Mouse (Mus musculus) hindbrain, embryonic 15.5 days (tissue): ENCODE data around the gene Slain1. TPM values are rescaled to one million over a fixed set of nuclear protein-coding genes. Genes with fewer than 3 reads are reported as not detected.
"Not testable (repeated sequence)": the region's sequence is repeated elsewhere in the genome, so short reads cannot be mapped to it uniquely, and the experiment has no call there.

Source experiments
- ATAC-seq: fragments of 200-750 bp; cut with Nextera tagmentation; 2 replicates; pipeline ENCODE4 v1.8.0; 2017; ENCODE audit warnings: low read depth, moderate number of reproducible peaks, moderate TSS enrichment; ENCODE audit not compliant: low FRiP score
- H3K27ac ChIP-seq: fragments of 300-500 bp; sonication (generic); replicated peaks from 2 replicates; pipeline ENCODE4 v1.5.1; 2015; ENCODE audit warnings: mild to moderate bottlenecking, inconsistent platforms
- H3K27me3 ChIP-seq: fragments of 300-500 bp; sonication (generic); 2 replicates; pipeline ENCODE4 v1.6.1; 2015; ENCODE audit warnings: control low read depth, inconsistent platforms
- H3K36me3 ChIP-seq: fragments of 300-500 bp; sonication (generic); 2 replicates; pipeline ENCODE4 v1.6.1; 2015; ENCODE audit warnings: control low read depth, inconsistent platforms
- H3K4me1 ChIP-seq: fragments of 300-500 bp; sonication (generic); replicated peaks from 2 replicates; pipeline ENCODE4 v1.6.1; 2015; ENCODE audit warnings: control low read depth, inconsistent platforms
- H3K4me2 ChIP-seq: fragments of 300-500 bp; sonication (generic); 2 replicates; pipeline ENCODE4 v1.6.1; 2015; ENCODE audit warnings: moderate library complexity, mild to moderate bottlenecking, inconsistent platforms
- H3K4me3 ChIP-seq: fragments of 300-500 bp; sonication (generic); 2 replicates; pipeline ENCODE4 v1.5.1; 2015; ENCODE audit warnings: mild to moderate bottlenecking, inconsistent platforms
- H3K9ac ChIP-seq: fragments of 300-500 bp; sonication (generic); 2 replicates; pipeline ENCODE4 v1.6.1; 2015; ENCODE audit warnings: inconsistent platforms
- H3K9me3 ChIP-seq: fragments of 300-500 bp; sonication (generic); 2 replicates; pipeline ENCODE4 v1.6.1; 2016; ENCODE audit warnings: control low read depth, inconsistent platforms
- WGBS: fragments of 180-500 bp; shearing (Covaris S2); methylation state at CpG from one replicate; pipeline ENCODE4 v1.1.7; 2015; 5-methylcytosine and 5-hydroxymethylcytosine counted together
- microRNA-seq: library from miRNA; unstranded; fragments of <30 nt; microRNA quantifications from one replicate; pipeline ENCODE4, GENCODE M21; 2016
- polyA plus RNA-seq: library from polyadenylated mRNA; unstranded; fragments of >200 nt; fragmentation: Nextera tagmentation; extraction: Ambion mirVana; gene quantifications from 2 replicates; pipeline ENCODE4 v1.2.1, GENCODE M21; 2015

Slain1 gene
- polyA plus RNA-seq, 1 experiment from 2014 or later: 21.1 TPM

DNA sequence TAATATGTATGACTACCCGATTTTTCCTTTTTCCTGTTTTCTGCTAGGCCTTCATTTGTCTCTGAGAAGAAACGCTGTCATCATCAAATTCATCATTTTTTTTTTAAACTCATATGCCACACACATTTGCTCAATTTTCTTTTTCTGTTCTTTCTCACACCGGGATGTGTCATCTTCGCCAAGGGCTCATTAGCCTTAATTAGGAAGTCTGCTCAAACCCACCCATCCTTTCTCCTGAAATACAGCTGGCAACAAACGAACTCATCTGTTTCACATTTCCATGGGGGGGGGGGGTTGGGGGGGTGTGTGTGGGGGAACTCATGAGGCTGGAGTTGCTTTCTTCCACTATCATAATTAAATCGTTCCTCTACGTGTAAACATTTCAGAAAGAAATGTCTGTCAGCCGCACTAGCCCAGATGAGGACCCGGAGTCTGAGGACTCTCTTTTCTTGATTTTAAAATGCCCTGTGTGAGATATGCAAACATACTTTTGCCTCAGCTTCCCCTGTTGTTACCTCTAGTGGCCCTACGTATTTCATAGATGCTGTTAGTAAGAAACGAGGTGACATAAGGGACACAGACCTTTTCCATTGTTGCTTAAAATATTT, 79.8 kb downstream of the Slain1 start:
- H3K9me3 ChIP-seq: no peaks in the 10 kb centered on the region
- 62% methylated on average over 11 of the region's 11 CpGs for WGBS
- no peak overlapping the region for H3K4me2 ChIP-seq

DNA sequence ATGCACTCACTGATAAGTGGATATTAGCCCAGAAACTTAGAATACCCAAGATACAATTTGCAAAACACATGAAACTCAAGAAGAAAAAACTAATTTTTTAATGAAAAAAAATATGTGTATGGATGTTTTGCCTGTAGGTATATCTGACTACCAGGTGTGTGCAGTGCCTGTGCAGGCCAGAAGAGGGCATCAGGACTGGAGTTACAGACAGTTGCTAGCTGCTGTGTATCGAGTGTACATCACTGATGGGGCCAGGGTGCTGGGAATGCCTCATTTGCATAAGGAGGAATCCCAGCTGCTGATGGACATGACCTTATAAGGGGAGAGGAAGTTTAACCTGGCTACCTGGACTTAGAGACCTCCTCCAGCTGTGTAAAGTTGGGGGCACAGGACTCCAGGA, 82.6 kb downstream of the Slain1 start:
- H3K4me1 ChIP-seq: no peaks in the 10 kb centered on the region
- no peak overlapping the region for H3K4me2 ChIP-seq
- no peaks in the 10 kb centered on the region for H3K9me3 ChIP-seq
- WGBS: 61% methylated on average over 1 of the region's 1 CpGs
- H3K9ac ChIP-seq: no peak overlapping the region
- no peak for ATAC-seq
- no peaks in the 10 kb centered on the region for H3K36me3 ChIP-seq
- no peak overlapping the region for H3K27ac ChIP-seq
- no peaks in the 10 kb centered on the region for H3K27me3 ChIP-seq
- no peak overlapping the region for H3K4me3 ChIP-seq

More for the DNA sequence above, 79.8 kb downstream of the Slain1 start:
- Histone ChIP-seq H3K4me3 (no peak overlapping the region), H3K27ac (no peak overlapping the region), H3K4me1 (no peaks in the 10 kb centered on the region), H3K36me3 (no peaks in the 10 kb centered on the region), H3K27me3 (no peaks in the 10 kb centered on the region), H3K9ac (no peak overlapping the region)
- no peak for ATAC-seq

DNA sequence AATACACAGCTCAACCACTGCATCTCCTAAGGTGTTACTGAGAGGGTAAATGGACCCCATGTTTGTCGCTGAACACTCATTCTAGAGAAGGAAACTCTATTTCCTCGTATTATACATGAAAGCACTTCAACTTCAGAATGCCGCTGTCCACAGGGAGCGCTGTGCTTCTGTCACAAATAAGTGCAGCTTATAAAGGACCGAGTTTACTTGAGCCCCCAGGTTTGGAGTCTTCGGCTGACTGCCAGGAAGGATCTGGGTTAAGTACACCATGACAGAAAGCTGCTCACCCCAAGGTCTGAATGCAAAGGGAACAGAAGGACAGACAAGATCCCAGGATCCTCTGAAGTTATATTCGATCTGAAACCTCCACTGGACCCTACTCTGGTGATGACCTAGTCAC, 91.2 kb downstream of the Slain1 start:
- WGBS: 85% methylated on average over 7 of the region's 7 CpGs
- Histone ChIP-seq H3K4me1 (no peaks in the 10 kb centered on the region), H3K9me3 (no peaks in the 10 kb centered on the region), H3K36me3 (no peaks in the 10 kb centered on the region), H3K4me2 (no peak overlapping the region), H3K27ac (no peak overlapping the region), H3K9ac (no peak overlapping the region), H3K4me3 (no peak overlapping the region), H3K27me3 (no peaks in the 10 kb centered on the region)
- no peak for ATAC-seq

DNA sequence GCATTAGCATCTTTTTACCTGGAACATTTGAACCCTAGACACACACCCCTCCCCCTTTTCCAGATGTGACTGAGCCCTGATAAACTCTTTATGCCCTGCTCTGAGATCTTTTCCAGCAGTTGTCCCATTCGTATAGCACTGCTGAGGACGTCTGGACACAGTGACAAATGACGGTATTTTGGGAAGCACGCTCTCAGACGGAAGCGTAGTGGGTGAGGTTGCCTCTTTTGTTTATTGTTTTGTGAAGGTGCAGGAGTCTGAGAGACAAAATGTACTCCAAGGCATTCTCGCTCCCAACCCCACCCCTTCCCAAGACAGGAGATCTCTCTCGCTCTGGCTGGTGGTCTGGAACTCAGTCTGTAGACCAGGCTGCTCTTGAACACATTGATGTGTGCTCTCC, 92.1 kb downstream of the Slain1 start:
- no peaks in the 10 kb centered on the region for H3K27me3 ChIP-seq
- no peaks in the 10 kb centered on the region for H3K4me1 ChIP-seq
- H3K4me2 ChIP-seq: no peak overlapping the region
- no peak for ATAC-seq
- H3K9me3 ChIP-seq: no peaks in the 10 kb centered on the region
- WGBS: 61% methylated on average over 8 of the region's 8 CpGs
- no peaks in the 10 kb centered on the region for H3K36me3 ChIP-seq
- H3K4me3 ChIP-seq: no peak overlapping the region
- no peak overlapping the region for H3K9ac ChIP-seq
- no peak overlapping the region for H3K27ac ChIP-seq

DNA sequence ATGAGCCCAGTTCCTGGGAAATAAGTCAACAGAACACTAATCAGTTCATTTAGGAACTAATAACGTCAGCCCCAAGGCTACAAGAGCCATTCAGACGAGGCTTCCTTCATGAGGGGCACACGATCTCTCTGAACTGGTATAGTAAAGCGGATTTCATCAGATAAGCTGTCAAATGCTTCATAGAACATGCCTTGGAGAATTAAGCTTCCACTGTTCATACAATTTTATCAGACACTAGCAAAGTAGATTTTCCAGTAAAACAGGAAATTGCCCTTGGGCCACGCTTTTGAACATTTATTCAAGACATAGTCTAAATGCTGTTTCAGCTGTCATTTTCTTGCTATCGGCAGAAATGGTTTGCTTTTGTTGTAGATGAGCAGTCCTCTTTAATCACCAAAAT, 97.3 kb downstream of the Slain1 start:
- no peaks in the 10 kb centered on the region for H3K9me3 ChIP-seq
- H3K27me3 ChIP-seq: no peaks in the 10 kb centered on the region
- WGBS: 51% methylated on average over 6 of the region's 6 CpGs
- no peak overlapping the region for H3K9ac ChIP-seq
- H3K4me2 ChIP-seq: no peak overlapping the region
- no peak overlapping the region for H3K4me3 ChIP-seq
- no peaks in the 10 kb centered on the region for H3K4me1 ChIP-seq
- H3K27ac ChIP-seq: no peak overlapping the region
- no peaks in the 10 kb centered on the region for H3K36me3 ChIP-seq
- no peak for ATAC-seq

DNA sequence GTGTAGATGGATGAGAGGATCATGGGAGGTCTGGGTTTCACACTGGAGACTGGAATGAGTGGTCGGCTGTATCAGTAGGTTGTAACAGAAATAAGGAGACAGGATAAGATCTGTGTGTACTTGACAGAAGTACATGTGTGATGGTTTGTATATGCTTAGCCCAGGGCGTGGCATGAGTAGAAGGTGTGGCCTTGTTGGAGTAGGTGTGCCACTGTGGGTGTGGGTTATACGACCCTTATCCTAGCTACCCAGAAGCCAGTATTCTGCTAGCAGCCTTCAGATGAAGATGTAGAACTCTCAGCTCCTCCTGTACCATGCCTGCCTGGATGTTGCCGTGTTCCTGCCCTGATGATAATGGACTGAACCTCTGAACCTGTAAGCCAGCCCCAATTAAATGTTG, 100.6 kb downstream of the Slain1 start:
- H3K4me2 ChIP-seq, H3K36me3 ChIP-seq: not testable (repeated sequence)

DNA sequence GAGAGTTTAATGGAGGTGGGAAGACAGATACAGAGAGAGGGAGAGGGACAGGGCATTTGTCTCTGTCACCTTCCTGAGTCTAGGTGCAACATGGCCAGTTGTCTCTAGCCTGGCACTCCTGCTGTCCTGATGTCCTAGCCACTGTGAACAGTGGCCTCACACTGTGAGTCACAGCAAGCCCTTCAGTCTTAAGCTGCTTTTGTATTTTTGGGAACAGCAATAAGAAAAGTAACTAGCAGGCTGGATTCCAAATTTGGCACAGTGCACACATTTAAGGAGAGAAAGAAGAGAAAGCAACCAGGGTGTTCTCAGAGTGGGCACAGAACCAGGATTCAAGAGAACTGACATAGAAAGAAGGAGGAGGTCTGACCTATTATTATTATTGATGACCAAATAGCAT, 101.4 kb downstream of the Slain1 start:
- Histone ChIP-seq H3K4me2 (no peak overlapping the region), H3K27ac (no peak overlapping the region), H3K27me3 (no peaks in the 10 kb centered on the region), H3K9me3 (no peaks in the 10 kb centered on the region), H3K9ac (no peak overlapping the region), H3K36me3 (no peaks in the 10 kb centered on the region), H3K4me3 (no peak overlapping the region), H3K4me1 (no peaks in the 10 kb centered on the region)
- ATAC-seq: no peak

More for the DNA sequence above, 100.6 kb downstream of the Slain1 start:
- not testable (repeated sequence) for ATAC-seq, H3K4me1 ChIP-seq, H3K9me3 ChIP-seq, H3K27ac ChIP-seq, H3K4me3 ChIP-seq, H3K27me3 ChIP-seq, H3K9ac ChIP-seq
- WGBS: 94% methylated on average over 4 of the region's 4 CpGs

DNA sequence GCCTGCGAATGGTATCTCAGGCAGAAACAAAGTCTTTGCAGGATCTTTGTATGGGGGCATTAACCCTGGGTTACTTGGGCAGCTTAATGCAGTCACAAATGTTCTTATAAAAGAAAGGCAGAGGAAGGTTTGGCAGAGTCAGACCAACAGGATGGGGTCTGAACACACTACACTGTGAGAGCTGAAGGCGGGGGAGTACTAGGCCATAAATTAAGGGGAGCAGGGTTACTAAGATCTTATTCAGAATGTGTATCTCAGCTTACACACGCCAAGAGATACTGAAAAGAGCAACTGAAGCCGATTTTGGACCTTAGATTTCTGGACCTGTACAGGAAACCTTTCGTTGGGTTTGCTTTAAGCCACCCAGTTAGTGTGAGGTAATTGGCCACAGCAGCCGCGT, 102.7 kb downstream of the Slain1 start:
- no peak for ATAC-seq
- Histone ChIP-seq H3K4me2 (no peak overlapping the region), H3K4me3 (no peak overlapping the region), H3K9me3 (no peaks in the 10 kb centered on the region), H3K27me3 (no peaks in the 10 kb centered on the region), H3K27ac (no peak overlapping the region), H3K9ac (no peak overlapping the region), H3K36me3 (no peaks in the 10 kb centered on the region), H3K4me1 (no peaks in the 10 kb centered on the region)
- WGBS: 86% methylated on average over 7 of the region's 7 CpGs

DNA sequence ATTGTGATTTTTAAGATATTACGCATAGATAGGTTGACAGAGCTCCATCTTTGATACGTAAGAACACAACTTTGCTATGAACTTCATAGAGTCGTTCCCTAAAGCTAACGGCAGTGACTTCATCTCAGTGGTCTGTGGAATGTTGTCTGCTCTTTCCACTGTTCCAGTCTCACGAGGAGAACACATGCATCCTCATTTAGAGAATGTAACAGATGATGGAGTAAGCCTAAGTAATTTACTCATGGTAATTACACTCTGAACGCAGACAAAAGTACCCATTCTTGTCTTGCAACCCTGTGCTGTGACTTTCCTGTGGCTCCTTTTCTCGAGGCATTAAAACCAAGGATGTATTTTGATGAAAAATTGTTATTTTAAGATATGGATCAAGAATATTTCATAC, 104.0 kb downstream of the Slain1 start:
- no peak for ATAC-seq
- Histone ChIP-seq H3K9ac (no peak overlapping the region), H3K27me3 (no peaks in the 10 kb centered on the region), H3K36me3 (no peaks in the 10 kb centered on the region), H3K4me3 (no peak overlapping the region), H3K9me3 (no peaks in the 10 kb centered on the region), H3K4me2 (no peak overlapping the region), H3K4me1 (no peaks in the 10 kb centered on the region), H3K27ac (no peak overlapping the region)
- WGBS: 80% methylated on average over 7 of the region's 7 CpGs

DNA sequence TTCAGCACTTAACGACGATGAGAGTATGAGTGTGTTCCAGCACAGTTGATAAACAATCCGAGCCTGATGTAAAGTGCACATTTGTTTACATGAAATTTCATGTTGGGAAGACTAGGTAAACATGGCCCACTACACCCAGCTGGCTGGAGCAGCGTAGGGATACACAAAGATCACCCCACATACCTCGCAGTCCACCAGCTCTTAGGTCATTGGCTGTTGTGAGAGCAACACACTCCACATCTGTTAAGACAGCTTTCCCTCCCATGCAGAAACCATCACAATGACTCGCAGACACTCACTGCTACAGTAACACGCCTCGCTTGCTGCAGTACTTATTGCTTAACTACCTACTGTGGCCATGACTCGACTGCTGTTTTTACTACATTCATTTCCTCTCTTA, 104.4 kb downstream of the Slain1 start:
- 89% methylated on average over 9 of the region's 9 CpGs for WGBS
- Histone ChIP-seq H3K27me3 (no peaks in the 10 kb centered on the region), H3K27ac (no peak overlapping the region), H3K9ac (no peak overlapping the region), H3K4me3 (no peak overlapping the region), H3K4me1 (no peaks in the 10 kb centered on the region), H3K4me2 (no peak overlapping the region), H3K9me3 (no peaks in the 10 kb centered on the region), H3K36me3 (no peaks in the 10 kb centered on the region)
- no peak for ATAC-seq

Small RNA genes lying within 50 kb of the gene (microRNA-seq; reads per million reads assigned to microRNA genes)
- gene Gm22877: not detected

Other genes with a start within 250 kb of the Slain1 start
- gene Scel, start 136.9 kb upstream of the Slain1 start, polyA plus RNA-seq: 0.08 and 0.13 TPM in 2 replicates
- gene Ednrb, start 194.2 kb downstream of the Slain1 start, polyA plus RNA-seq: 127 and 131 TPM in 2 replicates